Mouse (Mus musculus): ENCODE data around the gene Bmp7. TPM values are rescaled to one million over a fixed set of nuclear protein-coding genes. Genes with fewer than 3 reads are reported as not detected.

The Bmp7 gene
- 1 to 10 TPM; 6.1 to 7.1 TPM for total RNA-seq (2021)
- long read RNA-seq, experiment 1, transcript Bmp7-201 (7 exons, 3,670 nt): major isoform, 8 of 9 reads
- long read RNA-seq, experiment 1, partial matches to known transcripts: 0 of 9 reads
- long read RNA-seq, experiment 1, other reads (novel, unspliced or antisense): 1 of 9 reads
- long read RNA-seq, experiment 2, transcript Bmp7-201 (7 exons, 3,670 nt): major isoform, 13 of 14 reads
- long read RNA-seq, experiment 2, partial matches to known transcripts: 0 of 14 reads
- long read RNA-seq, experiment 2, other reads (novel, unspliced or antisense): 1 of 14 reads

DNA sequence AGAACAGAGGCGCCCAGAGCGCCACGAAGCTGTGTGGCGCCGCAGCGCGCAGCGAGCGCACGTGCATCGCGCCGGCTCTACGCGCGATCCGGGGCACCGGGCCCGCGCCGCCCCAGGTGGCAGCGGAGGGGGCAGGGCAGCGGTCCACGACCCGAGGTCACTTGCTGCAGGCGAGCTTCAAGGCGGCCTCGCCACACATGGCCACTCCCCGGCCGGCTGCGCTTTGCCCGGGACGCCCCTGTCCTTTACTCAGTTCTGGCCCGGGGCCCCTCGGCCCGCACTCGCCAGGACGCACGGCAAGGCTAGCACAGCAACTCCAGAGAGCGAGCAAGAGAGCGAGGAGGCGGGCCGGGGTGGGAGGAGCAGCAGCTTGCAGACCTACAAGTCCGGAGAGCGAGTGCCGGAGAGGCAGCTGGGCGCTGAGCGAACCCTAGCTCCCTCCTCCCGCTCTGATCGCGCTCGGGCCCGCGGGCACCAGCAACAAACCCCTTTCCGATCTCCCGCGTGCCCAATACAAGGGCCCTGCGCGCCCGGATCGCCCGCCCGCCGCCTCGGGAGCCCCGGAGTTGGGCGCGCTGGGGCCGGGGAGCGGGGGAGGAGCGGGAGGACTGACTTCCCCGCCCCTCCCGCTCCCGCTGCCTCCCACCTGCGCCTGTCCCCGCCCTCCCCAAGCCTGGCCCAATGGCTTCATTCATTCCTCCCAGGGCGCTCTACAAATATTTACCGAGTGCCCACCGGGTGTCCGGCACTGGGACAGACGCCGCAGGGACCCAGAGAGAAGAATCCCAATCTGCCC lies at the start of gene Bmp7:
TSS of gene Bmp7 (minus strand) at position 319 of the 796 bp plus-strand sequence.
- DNase-seq (ENCODE audit: low spot score in 2 of 2): peak; percentile 32 to 37

DNA sequence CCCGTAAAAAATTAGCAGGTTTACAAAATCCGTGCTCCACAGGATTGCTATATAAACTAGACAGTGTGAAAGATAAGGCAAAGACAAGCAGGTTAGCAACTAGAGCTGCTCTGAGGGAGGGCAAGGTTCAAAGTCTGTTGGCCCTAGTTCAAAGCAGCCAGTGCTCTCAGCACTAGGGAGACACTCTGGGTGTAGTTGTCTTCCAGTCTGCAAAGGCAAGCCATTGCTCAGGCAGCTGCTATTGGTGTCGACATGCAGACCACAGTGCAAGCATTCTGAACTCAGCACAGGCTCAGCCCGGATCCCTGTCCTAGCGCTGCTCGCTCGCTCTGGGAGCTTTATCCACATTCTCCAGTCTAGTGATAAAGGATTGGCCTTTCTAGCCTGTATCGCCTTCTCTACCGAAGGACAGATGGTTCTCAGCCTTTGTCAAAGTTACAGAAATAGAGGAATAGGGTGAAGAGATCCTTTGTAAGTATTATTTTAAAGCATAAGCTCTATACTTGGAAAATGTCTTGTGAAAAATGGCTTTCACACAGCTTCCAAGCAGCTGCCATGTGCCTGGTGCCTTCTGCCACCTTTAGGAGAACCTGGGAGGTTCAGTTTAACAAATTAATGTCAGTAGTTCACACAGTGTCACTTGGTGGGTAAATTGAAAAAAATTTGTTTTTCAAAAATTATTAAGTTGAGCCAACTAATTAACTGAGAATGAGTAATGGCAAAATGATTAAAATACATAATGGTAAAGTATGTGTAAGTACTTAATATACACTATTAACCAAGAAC lies 42.8 kb upstream of the Bmp7 start:
- no peak for DNase-seq (ENCODE audit: low spot score in 2 of 2)

DNA sequence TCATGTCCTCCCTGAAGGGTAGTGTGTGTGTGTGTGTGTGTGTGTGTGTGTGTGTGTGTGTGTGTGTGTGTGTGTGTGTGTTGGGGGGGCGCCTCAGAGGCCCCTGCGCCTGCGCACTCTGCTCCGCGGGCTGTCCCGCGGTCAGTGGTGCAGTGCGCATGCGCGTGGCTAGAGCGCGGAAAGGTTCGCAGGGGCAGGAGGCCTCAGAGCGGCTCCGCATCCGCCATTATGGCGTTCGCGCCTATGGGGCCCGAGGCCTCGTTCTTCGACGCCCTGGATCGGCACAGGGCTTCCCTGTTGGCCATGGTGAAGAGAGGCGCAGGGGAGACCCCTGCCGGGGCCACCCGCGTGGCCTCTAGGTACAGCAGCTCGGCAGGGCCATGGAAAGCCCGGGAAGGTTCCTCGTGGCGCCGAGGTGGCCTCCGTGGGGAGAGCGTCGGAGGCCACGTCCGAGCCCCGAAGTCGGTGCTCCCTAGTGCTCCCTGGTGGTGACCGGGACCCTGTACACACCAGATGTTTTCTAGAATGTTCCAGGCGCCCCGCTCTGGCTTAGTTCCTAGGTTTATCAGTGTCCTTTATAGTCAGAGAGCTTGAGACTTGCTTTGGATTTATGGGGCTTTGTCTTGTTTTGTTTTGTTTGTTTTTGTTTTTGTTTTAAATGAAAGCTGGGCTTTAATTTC lies 39.7 kb upstream of the Bmp7 start:
- DNase-seq (ENCODE audit: low spot score in 2 of 2): no peak

DNA sequence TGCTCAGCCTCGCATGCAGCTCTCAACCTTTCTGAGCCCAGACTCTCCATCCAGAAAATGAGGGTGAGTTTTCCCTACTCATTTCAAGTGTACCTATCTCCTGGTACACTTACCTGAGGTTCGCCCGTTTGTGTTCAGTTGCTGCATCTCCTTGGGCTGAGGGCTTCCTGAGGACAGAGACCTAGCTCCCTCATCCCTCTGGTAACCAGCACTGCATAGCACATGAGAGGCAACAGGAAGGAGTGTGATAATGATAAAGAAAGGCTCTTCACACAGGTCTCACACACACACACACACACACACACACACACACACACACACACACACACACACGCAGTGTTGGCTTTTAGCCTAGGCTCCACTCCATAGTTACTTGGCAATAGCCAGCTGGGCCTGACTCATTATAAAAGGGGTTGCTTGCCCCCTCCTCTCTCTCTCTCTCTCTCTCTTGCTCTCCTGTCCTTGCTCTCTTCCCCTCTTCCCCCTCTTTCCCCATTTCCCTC lies 38.1 kb upstream of the Bmp7 start:
- DNase-seq (ENCODE audit: low spot score in 2 of 2): no peak

DNA sequence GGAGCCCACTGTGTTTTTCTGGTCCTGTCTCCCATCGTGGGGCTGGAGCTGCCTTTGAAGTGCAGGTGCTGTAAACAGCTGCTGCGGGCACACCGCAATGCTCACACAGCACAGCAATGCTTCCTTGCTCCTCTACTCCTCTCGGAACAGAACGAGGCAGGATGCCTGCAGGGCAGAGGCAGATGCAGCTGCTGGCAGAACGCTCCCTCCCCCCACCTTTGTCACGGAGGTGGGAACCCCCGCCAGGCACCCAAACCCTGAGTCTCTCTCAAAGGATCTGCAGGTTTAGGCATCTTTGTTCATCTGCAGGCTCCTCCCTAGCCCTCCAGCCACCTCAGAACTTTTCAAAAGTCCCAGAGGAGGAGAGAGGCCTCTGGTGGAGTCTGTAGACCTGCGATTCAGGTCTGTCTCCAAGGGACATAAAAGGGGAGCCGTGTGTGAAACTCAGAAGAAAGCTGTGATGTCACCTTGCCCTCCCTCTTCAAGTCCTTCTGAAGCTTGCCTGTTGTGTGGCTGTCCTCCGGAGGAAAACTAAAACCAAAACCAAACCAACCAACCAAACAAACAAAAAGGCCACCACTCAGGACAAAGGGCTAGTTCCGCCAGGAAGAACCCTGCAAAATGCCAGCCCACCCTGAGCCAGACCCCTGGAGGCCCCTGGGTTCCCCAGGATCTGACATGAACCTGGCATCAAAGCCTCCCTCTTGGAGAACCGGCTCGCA lies 37.4 kb upstream of the Bmp7 start, which contains the start of gene Spo11:
TSS of gene Spo11 (plus strand) at position 292 of the 722 bp plus-strand sequence.
- DNase-seq (ENCODE audit: low spot score in 2 of 2): no peak

DNA sequence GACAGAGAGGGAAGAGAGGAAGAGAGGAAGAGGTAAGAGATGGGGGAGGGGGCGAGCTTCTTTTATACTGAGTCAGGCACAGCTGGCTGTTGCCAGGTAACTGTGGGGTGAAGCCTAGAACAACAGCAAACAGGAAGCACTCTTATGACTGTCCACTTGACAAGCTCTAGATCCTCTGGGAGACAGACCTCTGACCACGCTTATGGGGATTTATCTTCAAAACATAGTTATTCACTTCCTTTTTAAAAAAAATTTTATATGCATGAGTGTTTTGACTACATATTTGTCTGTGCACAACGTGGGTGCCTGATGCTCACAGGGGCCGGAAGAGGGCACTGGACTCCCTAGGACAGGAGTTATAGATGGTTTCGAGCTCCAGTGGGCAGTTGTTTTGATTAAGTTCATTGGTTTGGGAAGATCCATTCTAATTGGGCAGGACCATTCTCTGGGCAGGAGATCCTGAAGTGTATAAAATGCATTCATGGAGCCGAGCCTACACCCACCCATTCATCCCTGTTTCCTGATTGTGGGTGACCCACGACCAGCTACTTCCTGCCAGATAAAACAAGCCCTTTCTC lies 36.6 kb upstream of the Bmp7 start:
- no peak for DNase-seq (ENCODE audit: low spot score in 2 of 2)

DNA sequence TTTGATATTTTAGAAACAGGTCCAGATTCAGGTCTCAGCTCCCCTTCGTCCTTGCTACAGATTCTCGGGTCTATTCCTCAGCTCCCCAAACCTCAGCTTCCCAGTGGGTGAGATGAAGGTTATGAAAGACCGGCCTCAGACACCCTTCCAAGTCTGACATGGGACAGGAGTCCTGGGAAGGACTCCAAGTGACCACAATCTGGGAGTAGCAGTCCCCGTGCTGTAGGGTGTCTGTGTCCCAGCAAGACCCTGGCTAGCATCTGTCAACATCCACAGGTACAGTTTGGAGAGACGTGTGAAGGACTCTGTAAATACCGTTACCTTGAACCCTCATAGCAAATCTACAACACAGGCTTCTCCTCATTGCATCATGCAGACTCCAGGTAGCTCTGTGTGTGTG lies 35.0 kb upstream of the Bmp7 start:
- DNase-seq (ENCODE audit: low spot score in 2 of 2): no peak

DNA sequence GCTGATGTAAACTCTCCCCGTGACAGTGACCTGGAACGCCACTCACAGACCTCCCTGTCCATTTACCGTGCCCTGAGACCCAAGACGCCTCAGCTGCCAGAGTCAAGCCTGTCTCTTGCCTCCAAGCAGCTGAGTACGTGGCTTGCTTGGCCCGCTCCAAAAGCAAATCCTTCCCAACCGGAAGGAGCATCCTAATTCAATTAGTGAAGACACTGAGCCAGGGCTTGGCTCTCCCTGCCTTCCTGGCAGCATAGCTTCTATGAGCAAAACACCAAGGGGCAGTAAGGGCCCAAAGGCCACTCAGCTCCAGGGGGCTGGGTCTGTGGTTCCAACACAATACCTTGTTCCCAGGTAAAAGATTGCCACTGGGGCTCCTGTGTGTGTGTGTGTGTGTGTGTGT lies 34.6 kb upstream of the Bmp7 start:
- no peak for DNase-seq (ENCODE audit: low spot score in 2 of 2)

DNA sequence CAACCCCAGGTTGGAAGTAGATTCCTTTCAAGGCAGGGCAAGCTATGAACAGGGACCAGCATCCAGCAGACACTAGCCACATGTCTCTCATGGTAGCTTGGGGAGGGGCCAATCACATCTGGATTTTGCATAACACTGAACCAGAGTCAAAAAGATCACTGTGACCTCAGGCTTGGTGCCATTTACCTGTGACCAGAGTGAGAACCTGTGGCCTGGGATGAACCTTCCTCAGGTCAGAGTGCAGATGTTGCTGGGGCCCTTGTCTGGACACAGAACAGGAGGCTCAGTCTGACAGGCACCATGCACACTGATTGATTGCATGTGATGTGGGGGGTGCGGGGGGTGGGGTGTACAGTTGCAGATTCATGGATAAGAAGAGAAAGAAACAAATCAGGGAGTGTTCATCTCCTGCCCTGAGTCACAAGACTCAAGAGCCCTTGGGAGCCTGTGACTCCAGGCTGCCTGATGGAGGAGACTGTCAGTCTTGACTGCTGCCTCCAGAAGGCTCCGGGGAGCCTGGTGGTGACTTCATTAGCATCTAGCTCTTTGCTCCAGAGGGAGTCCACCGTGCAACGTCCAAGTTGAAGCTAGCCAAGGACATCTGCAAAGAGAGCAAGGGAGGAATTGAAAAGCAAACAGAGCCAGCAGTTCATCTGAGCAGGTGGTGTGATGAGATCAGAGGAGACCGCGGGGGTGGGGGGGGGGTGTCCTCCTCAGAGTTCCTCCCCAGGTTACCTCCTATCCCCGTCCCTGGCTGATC lies 33.9 kb upstream of the Bmp7 start:
- DNase-seq (ENCODE audit: low spot score in 2 of 2): no peak

DNA sequence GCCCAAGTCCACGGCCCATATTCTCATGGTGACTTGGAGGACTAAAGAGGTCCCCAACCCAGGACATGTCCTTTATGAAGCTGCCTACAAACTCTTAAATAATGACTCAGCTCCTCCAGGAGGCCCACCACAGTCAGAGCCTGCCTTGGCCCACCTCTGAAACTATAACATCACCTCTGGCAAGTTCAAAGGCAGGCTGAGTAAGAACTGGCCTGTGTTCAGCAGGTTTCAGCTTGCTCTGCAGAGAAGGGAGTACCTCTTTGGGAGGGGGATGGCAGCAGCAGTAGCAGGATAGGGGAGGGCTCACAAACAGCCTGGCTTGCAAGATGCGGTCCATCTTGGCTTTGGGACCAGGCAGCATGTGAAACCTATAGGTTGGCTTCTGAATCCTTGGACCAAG lies 31.7 kb upstream of the Bmp7 start:
- no peak for DNase-seq (ENCODE audit: low spot score in 2 of 2)

DNA sequence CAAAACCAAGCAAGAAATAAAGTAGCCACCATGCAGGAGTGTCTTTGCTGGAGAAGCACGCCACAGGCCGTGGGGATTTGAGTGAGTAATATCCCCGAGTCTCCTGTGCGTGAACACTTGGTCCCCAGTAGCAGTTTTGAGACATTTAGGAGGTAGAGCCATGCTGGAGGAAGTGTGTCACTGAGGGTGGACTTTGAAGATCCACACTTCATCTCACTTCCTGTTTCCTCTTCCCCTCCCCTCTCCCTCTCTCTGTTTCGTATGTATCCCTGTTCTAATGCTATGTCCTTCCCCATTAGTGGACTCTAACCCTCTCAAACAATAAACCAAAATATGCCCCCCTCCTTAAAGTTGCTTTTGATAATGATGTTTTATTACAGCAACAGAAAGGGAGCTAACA lies 26.4 kb upstream of the Bmp7 start:
- no peak for DNase-seq (ENCODE audit: low spot score in 2 of 2)

DNA sequence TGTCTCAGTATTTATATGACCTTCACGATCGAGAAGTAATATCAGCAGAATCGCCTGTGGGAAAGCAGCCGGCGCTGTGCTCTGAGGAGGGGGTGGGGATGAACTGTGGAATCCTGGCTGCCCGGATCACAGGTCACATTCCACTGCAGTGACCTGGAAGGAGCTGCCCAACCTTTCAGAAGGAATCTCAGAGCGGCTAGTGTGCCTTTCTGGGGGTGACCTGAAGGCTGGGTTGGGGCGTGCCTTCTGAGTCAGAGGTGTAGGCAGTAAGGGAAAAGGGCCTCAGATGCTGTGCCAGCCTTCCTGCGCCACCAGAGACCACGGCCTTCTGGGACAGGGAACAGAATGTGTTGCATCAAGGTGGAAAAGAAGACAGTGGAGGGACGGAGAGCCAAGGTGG lies 25.1 kb upstream of the Bmp7 start:
- no peak for DNase-seq (ENCODE audit: low spot score in 2 of 2)

DNA sequence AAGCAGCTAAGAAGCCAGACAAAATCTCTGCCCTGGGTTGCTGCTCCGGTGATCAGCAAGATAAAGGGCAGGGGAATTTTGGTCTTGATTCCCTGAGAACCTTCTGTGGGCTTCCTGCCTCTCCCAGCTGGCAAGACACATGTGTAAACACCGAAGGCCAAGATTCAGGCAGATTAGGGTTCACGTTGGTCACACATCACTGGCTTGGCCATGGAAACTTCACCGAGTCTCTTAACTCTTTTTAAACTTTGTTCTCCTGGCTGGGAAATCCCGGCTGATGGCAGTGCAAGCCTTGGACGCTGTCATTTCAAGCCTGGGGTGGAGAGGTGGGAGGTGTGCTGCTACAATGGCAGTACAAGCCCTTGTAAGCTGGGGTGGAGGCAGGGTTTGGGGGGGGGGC lies 21.1 kb upstream of the Bmp7 start:
- no peak for DNase-seq (ENCODE audit: low spot score in 2 of 2)

DNA sequence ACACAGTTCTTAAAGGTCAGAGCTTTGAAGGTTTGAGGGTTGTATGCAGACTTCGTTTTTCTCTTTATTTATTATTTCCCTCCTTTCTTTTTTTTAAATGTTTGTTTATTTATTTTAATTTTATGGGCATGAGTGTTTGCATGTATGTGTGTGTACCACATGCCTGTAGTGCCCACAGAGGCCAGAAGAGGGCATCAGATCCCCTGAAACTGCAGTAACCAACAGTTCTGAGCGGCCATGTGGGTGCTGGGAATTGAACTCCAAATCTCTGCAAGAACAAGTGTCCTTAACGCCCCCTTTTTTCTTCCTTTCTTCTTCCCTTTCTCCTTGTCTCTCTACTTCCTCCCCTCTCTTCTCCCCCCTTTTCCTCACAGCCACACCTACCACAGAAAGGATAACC lies 20.2 kb upstream of the Bmp7 start:
- no peak for DNase-seq (ENCODE audit: low spot score in 2 of 2)

DNA sequence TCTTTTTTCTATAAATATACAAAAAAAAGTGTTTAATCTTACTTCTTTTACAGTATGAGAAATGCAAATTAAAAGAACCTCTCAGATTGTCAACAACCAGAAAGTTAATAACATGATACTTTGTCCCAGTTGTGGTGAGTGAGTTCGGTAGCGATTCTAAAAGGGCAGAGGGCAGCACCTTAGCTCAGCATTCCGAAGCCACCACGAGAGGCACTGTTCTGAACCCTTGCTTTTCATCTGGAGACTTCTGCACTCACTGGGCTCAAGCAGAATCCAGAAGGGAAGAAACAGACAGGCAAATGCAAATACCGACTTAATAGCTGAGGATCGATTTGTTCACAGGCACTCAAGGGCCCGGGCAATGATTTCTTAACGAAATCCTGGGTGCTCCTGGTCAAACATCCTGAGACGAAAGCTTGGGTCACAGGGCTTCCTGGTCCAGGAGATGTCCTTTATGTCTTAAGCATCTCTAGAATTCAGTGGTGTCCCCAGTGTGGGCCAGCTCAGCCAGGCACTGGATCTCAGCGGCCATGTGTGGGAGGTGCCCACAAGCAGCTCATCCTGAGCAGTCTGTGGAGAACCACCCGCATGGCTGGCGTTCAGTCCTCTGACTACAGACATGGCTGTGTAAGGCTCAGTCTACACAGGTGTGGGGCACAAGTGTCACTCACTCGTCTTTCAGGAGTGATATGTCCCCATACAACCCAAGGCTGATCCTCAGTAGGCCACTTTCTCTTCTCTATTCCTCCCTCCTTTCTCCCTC lies 19.1 kb upstream of the Bmp7 start:
- DNase-seq (ENCODE audit: low spot score in 2 of 2): no peak

DNA sequence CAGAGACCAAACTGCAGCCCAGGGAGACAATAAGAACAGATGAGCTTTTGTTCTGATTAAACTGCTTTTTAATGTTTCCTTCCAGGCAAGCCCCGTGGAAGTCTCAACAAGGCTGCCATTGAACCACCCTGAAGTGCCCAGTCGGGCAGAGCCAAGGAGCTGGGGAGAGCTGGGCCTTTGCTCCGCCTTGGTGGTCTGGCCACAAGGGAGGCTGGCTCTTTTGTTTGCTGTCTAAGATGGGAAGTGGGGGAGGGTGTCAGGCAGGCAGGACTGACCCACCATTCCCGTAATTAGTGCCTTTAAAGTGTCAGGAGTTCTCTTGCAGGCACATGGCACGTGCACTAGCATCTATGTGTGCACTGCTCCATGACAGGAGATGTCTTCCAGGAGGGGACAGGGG lies 18.5 kb upstream of the Bmp7 start:
- peak in 1 of 2 experiments; percentile 26 for DNase-seq (ENCODE audit: low spot score in 2 of 2)

DNA sequence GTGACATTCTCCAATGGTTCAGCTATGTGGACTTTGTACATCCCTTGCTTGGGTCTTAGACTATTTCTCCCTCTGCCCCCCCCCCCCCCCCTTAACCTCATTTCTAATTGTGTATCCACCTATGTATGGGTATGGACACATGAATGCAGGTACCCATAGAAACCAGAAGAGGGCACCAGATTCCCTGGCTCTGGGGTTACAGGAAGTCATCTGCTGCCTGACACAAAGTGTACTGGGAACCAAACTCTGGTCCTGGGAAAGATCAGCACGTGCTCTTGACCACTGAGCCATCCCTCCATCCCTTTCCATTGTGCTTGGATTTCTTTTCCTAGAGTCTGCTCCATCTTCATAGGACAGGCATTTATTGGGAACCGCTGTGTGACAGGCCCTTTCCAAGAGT lies 11.9 kb upstream of the Bmp7 start:
- DNase-seq (ENCODE audit: low spot score in 2 of 2): no peak

DNA sequence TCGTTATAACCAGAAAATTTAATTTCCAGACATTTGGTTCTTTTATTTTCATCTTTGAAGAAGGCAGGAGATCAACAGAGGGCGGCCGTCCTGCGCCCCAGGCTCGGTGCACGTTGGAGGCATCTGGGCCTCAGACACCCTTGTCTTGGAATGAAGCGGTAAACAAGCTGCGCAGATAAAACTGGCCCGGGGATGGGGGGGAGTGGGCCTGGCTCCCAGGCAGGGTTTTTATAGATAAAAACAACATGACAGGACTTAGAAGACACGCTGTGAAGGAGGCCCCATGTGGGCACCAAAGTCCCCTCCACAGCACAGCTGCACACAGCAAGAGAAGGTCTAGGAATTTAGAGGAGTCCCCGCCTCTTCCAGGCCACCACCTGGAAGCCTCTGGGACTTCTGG lies 10.6 kb upstream of the Bmp7 start:
- no peak for DNase-seq (ENCODE audit: low spot score in 2 of 2)
